Mouse (Mus musculus) testis, postnatal 10 days (tissue): ENCODE data around the gene Lexm.

Experiments
- DNase-seq: peaks from one replicate; pipeline ENCODE4 v3.0.0; 2021; ENCODE audit warnings: low spot score

Lexm gene

DNA sequence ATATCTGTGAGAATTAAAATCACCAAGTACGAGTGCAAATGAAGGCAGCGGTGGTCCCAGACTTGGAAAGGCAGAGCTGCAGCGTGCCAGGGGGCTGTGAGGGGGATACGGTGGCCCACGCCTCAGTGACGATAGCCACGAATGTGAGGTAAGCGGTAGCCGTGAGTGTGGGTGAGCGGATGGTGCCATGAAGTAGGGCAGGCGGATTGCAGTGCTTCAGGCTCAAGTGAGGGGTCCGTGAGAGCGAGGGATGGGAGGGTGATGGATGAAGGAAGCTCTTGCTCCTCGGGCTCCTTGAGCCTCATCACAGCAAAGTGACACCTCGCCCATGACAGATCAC is 35.2 kb downstream of the Lexm start:
- no peak for DNase-seq

DNA sequence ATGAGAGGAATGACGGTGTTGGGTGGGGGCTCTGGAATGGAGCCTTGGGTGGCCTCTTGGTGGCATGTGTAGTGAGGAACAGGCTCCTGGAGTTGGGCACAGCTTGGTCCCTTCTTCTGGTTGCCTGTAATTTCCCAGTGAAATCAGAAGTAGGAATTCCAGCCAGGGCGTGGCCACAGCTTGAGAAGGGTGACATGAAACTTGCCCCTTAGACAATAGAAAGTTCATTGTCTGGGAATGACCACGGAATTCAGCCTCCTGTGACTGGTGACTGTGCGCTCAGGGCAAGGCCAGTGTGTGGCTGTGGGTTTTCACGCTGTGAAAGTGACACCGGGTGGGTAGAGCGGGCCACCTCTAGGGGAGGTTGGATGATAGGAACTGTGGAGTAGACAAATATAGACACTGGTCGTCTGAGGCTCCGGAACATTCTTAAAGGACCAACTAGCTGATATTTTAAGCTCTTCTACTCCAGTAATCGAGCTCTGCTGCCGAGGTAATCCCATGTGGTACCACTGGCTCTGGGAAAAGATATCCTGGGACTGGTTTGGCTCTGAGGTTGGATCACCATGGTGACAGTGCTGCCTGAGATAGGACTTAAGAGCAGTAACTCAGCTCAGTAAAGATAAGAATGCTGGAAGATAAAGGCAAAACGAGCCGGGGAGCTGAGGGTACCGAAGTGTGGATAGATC is 35.7 kb downstream of the Lexm start:
- no peak for DNase-seq

DNA sequence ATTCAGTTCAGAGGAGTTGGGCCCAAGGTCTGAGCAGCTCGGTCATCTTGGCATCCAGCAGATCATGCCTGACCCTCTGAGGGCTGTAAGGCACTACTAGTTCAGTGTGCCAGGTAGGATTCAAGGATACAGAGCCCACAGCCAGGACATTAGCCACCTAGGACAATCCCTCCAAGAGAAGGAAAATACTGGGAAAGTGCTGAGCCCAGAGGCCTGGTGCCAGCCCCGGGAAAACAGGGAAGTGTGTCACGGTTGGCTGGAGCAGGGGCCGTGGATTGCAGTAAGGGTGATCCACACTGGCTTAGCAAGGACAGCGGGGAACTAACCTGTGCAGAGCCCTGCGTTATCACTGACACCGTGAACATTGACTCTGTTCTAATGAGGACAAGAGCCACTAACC is 39.5 kb downstream of the Lexm start:
- DNase-seq, result no peak

DNA sequence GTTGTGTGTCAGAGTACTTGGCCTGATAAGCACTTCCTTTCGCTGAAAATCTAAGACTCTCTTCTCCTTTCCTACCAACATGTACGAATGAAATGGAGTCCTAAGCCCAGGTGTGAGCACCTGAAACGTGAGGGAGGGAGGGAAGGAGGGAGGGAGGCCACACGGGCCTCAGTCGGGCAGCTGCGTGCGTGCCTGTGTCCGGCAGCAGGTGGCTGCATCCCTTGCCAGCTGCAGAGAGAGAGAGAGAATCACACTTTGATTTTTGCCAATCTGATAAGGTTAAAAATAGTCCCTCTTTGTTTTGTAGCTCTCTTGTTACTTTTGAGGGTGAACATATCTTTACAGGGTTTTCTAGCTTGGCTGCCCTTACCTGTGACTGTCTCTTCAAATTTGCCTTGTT is 42.0 kb downstream of the Lexm start:
- no peak for DNase-seq

DNA sequence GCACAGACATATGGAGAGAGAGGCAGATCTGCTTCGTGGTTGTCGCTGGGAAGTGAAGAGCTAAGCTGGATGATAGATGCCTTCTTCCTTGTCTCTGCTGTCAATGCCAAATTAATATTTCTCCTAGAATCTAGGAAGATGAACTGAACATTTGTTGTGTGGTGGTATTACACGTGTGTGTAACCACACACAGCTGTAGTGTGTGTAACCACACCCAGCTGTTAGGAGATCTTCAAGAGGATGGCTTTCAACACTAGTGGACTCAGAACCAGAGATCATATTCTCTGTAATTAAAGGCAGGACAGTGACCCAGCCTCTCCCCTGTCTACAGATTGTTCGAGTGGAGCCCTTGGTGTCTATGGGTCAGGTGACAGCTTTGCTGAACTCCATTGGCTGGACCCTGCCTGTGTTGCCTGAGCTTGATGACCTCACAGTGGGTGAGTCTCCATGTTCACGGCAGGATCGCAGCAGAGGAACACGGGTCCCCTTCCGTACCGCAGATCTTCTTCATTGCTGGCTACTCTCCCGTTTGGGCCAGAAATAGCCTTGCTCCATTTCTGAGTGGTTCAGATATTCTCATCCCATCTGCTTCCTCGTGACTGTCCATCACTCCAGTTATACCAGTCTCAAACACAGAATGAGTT is 45.8 kb downstream of the Lexm start:
- no peak for DNase-seq

DNA sequence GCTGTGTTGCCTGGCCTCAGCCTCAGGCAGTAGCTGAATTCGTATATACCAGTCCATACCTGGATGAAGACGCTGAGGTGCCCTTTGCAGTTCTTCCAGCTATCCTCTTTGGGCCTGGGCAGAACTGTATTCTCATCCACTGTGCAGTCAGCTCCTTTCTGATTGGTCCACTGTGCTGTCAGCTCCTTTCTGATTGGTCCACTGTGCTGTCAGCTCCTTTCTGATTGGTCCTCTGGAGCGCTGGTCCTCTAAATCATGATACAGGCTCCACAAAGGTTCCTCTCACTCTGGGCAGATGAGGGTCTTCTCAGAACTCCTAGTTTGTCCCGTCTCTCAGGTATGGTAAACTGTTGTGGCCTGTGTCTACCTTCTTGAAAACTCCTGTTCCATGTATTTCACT is 47.4 kb downstream of the Lexm start:
- DNase-seq, result no peak

DNA sequence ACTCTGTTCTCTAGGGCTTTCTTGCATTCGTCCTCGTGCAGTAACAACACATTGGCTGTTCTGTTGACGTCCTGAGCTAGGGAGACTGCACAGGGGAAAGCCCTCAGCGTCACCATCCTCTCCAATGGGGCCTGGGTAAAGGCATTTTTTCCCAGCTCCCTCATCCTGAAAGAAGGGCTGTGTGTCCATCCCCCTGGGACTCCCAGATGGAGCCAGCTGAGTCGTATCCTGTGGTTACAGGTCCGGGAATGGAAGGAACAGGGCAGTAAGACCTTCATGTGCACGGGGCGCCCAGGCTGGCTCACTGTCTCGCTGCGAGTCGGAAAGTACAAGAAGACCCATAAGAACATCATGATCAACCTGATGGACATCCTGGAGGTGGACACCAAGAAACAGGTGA is 52.9 kb downstream of the Lexm start:
- DNase-seq, result no peak

DNA sequence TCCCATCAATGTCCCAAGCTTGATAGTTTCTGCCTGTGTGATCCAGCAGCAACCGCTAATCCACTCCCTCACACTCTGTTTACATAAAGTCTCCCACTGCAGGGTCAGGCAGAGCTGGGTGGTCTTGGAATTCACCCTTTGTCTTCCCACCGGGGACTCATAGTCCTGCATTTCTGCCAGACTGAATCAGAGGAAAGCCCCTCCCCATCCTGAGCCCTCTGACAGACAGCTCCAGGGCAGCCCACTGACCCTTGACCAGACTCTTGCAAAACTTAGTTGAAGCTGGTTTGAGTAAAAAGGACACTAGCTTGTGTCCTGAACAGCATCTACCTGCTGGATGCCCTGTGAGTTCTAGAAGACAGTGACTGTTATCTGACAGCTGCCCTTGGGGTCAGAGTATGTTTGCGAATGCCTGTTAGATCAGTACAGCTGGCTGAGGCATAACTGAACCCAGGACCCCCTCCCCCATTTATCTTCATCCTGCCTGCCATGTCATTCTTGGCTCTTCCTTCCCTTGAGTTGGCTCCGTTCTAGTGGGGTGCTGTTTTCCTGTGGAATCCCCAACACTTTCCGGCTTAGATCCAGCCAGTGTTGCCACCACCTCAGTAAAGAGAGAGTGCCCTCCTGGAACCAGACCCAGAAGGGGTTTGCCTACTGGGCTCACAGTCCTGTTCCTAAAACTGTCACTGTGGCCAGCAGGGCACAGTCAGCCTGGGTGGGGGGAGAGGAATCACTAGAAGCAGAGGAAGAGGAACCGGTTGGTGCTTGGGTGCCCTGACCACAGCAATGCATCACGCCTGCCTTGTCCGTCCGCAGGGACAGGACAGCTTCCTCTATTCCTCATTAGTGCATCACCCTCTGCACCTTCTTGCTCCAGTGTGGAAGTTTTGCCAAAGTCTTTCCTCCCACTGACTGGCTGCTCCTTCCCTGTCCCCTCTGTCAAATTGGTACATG is 53.9 kb downstream of the Lexm start:
- no peak for DNase-seq

DNA sequence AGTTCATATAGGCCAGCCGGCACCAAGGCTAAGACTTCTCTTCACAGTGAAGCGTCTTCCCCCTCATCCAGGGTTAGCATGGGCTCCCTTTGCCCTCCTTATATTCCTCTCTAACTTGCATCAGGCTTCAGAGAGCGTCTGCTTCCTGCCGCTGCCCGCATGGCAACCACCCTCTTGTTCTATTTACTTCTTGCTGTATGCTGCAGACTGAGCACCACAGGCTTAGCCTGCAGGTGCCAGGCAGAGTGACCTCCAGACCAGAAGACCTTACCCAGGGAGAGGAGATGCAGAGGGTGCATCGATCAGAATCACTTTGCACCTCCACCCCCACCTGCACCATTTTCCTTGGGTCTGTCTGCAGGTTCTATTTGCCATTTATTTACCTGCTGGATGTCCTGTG is 55.0 kb downstream of the Lexm start:
- DNase-seq, result no peak

DNA sequence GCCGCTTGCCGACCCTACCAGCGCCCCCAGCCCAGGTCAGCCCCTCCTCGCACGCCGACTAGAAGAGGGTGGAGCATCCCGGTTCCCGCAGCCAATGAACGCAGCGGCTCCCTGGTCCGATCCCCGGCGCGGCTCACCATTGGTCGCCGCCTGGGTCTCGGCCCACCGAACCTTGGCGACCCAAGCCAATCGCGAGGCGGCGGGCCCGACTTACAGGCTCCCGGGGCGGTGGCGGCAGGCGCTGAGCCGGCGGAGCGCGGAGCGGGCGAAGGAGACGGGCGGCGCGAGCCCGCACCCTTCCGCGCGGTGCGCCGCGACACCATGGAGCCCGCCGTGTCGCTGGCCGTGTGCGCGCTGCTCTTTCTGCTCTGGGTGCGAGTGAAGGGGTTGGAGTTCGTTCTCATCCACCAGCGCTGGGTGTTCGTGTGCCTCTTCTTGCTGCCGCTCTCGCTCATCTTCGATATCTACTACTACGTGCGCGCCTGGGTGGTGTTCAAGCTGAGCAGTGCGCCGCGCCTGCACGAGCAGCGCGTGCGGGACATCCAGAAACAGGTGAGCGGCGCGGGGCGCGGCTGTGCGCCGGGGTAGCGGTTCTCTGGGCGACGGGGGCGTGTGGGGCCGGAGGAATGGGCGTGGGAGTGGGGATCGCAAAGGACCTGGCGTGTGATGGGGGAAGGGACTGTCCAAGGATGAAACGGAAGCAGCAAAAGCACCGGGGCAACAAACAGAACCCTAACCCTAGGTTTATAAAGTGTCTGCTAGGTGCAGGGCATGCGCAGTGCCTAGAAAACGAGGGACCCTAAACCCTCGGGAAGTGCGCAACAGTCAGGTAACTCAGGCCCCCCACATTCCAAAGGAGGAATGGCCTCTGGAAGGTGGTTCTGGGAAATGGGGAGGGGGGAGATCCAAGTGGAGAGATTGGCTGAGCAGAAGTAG is 55.9 kb downstream of the Lexm start, which contains the start of gene Dhcr24:
Gene Dhcr24, plus strand, starts transcription at position 193 of the 936 bp plus-strand sequence.
- DNase-seq, result peak; percentile 93

DNA sequence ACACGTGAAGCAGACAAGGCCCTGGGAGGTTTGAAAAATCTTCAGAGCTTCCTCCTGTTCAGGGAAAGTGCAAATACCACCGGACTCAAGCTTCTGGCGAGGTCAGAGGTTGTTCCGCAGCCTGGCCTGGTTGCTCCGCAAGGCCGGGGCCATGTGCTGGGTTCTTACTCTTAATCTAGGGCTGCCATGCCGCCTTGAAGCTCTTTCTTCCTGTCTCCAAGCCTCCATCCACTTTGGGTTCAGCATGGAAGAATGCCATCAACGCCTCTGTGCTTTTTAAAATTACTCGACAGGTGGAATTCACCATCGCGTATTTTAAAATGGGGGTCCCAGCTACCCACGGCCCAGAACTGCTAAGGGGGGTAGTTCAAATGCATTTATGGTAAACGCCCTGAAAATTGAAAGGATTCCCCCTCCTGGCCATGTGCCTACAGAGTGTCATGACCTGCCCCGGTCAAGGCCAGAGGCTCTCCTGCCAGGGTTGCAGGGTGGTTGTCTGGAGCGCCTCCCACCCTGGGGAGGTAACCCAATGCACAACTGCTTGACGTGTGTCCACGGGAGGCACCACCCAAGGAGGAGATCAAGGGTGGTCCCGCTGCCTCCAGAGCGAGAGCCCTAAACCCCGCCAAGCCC is 56.7 kb downstream of the Lexm start:
- DNase-seq, result no peak

DNA sequence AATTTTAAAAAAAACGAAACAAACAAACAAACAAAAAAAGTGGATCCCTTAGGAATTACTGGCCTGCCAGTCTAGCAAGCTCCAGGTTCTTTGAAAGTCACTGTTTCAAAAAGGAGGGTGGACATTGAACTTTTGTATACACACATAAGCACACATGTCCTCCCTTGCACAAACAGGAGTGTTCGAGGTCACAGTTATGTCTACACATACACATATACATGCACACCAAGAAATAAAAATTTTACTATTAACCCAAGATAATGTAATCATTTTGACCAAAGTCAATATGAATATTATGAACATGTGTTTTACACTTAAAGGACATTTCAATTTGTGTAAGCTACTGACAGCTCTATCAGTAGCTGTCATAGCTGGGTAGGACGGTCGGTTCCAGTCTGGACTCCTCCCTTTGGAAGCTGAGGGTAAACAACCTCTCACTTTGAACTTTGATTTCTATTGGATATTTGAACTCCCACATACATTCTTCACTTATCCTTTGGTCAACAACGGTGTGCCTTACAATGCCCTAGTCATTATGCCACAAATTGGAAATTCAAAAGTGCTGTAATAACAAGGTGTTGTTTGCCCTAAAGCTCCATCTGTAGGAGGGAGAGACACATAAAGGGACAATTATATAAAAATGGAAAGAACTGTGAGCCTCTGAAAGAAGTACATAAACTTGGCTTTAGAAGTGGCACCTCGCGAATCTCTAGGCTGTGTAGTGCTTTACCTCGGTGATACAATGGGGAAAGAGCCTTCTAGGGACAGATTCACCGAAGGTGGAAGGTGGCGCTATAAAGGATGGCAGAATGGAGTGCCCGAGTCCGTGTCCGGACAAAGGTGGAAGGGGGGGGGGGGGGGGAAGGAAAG is 57.5 kb downstream of the Lexm start:
- no peak for DNase-seq

DNA sequence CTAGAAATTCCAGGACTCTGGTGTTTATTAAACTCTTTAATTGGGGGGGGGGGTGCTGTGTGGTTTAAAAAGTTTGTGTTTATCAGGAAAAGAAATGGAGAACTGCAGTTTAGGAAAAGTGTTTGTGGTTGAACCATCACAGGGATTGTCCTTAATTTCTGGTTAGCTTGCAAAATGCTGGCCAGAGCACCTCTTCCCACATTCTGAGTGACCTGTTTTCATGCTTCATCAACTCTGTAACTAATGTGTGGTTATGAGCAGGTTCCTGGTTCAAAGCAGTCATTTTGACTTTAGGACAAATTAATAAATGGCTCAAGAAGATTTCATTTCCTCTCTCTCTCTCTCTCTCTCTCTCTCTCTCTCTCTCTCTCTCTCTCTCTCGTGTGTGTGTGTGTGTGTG is 59.1 kb downstream of the Lexm start:
- DNase-seq, result no peak

DNA sequence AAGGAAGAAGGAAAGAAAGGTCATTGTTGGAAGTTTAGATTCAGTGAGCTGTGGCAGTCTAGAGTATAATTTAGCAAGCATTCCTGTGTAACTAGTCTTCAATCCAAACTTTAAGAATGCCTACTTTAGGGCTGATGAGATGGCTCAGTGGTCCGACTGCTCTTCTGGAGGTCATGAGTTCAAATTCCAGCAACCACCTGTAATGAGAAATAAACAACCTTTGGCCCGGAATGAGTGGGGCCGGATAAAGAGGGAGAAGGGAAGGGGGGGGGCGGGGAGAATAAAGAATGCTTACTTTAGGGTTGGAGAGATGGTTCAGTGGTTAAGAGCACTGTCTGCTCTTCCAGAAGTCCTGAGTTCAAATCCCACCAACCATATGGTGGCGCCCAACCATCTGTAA is 59.8 kb downstream of the Lexm start:
- no peak for DNase-seq

DNA sequence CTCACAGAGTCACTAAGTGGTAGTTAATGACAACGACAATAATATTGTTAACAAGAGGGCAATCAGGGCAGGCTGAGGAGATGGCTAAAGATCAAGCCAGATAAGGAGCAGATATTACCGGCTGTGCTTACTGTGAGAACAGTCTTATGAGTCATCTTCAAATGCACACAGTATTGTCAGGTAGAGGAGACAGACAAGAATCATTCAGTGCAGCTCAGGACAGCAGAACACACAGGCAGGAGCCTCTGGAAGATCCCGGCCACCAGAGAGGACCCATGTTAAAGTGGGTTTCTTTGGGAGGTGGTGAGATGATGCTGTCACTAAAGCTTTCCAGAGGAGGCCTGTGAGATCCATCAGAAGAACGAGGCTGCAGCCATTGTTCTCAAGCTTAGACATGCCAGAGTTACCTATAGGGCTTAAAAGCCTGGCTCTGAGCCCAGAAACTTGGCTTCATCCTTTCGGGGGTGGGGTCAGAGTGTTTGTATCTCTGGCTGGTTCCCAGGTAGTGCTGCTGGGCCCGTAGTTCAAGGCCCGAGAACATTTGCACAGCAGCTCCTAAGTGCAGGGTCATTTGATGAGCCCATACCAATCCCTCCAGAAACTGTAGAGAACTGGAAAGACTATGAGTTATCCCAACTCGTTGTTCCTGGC is 66.4 kb downstream of the Lexm start:
- no peak for DNase-seq

DNA sequence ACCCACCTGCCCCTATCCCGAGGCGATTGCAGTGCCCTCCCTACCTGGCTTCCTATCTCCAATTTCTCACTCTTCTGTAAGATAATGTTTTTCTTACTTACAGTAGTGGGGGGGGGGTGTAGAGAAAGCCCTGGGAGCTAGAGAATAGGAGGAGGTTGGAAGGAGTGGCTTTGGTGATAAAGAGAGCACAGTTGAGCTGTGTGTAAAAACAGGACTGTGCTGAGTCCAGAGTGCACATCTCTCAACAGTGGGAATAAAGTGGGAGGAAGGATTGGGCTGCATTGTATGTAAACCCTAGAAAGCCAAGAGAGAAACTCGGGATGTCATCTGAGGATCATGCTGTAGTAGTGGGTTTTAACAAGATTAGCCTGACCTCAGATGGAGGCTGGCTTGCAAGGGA is 68.9 kb downstream of the Lexm start:
- DNase-seq, result no peak

DNA sequence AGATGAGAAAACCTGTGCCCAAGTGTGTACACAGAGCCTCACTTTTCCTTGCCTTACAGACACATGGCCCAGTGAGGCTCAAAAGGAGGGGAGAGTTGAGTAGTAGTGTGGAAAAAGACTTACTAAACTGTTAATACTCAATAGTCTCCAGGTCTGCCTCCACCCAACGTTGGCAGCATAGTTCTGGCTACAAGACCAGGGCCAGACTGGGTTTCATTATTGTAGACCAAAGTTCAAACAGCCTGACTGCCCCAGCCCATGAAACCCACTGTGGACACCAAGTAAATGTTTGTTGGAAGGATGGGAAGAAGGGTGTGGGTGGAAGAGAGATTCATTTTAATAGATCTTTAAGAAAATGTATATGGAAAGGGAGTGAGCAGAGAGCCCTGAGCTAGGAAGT is 70.1 kb downstream of the Lexm start:
- no peak for DNase-seq

DNA sequence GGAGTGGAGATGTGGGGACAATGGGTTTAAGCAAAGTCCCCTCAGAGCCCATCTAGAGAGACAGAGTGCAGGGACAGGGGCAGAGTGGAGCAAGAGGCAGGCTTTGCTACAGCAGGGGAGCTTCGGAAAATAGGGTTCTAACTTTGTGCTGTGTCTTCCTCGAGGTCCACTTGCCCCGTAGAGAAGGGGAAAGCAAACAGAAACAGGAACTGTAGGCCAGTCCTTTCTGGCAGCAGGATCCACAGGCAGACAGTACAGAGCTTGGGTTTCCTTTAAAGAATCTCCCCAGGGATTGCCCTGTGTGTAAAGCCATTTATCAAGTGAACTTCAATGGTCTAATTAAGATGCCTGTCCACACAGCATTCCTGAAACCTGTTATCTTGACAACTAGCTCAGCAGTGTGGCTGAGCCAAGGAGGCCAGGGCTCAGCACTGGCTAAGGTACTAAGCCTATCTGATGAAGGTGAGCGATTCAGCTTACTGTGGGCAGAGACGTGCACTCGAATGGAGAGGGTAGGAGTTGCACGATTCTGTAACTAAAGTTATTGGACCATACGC is 71.1 kb downstream of the Lexm start:
- no peak for DNase-seq

DNA sequence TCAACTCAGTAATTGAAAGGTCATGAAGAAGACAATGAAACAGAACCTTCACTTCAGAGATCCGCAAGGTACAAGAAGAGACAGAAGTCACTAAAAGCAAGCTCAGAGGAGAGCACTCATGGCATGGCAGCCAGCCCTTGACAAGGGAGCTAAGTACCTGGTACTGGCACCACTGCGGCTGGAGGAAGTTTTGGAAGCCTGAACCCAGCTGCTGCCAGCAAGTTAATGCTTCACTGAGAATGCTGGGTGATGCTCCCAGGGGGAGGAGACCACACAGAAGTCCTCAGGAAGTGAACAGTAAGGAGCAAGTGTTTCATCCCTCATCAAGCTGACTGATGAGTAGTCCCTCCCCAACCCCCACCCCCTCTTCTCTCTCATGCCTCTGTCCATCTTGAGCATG is 74.8 kb downstream of the Lexm start:
- no peak for DNase-seq

DNA sequence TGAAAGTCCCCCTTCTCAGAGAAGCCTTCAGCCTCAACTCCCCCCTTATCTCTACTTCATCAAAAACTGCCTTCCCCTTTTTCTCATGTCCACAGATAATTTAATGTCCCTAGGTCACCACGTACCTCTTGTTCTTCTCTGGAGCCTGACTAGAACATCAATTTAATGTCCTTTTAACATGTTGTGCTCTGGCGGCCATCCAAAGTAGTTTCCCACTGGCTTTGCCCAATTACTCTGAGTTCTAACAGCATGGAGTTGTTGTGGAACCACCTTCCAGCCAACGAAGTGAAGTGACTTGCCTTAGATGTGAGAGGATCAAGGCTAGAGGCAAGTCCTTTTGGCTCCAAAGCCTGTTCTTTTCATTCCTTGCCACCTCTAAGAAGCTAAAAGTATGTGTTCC is 75.5 kb downstream of the Lexm start:
- DNase-seq, result no peak
